8 mouse cellular contexts compared by ENCODE assay signal in the genomic region with DNA sequence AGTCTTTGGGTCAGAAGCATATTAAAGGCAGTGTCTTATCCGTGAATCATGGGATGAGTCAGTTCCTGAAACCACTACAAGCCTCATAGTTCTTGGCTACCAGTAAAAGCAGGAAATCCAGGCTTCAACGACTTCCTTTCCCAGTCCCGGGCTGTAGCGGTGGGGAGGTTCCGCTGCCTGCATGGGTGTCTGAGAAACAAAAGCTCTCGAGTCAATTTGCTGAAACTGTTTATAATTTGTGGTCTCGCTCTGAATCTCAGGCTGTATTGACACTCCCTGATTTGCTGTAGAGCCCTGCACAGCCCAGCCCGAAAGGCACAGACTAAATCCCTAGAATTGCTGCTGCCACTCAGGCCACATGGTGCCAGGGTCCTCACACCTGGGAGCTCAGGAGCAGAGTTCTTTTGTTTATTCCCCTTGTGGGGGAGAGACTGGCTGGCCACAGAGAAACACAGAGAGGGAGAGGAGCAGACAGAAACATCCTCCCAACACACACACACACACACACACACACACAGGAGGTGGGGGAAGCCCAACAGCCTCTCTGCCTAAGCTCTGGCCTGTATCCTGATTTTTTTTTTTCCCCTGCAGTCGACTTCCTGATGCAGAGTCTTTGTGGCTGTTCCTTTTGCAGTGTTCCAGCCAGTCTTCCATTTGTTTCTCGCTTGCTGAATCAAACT. TPM values are rescaled to one million over a fixed set of nuclear protein-coding genes. Genes with fewer than 3 reads are reported as not detected.
DNase-seq lines count a peak whose midpoint lies in the region; ATAC-seq lines count a peak whose summit lies in the region.

No protein-coding gene starts in this region.

- no peaks in the 10 kb centered on the region for H3K9me3 ChIP-seq in hindbrain, embryonic 12.5 days (replicated peaks)
- no peaks in the 10 kb centered on the region for H3K9me3 ChIP-seq in limb, embryonic 15.5 days
- no peaks in the 10 kb centered on the region for H3K9me3 ChIP-seq in neural tube, embryonic 12.5 days

- DNase-seq in 3T3-L1 (ENCODE audit: low read depth, low spot score), result peak; percentile 92
- DNase-seq in adrenal gland, adult 18-20 months (ENCODE audit: low spot score in 2 of 2), result peak; percentile 41 to 44
- peak; percentile 70 for DNase-seq in gastrocnemius, adult 18-20 months (ENCODE audit: low spot score)
- DNase-seq in cerebellum, adult 11 months, result no peak
- DNase-seq in layer of hippocampus, adult 9-11 months, result no peak

- 8% methylated on average over 10 of the region's 10 CpGs for WGBS in hindbrain, embryonic 12.5 days
- WGBS in limb, embryonic 15.5 days, result 11% methylated on average over 10 of the region's 10 CpGs
- 8% methylated on average over 10 of the region's 10 CpGs for WGBS in neural tube, embryonic 12.5 days

- H3K9ac ChIP-seq in hindbrain, embryonic 12.5 days, result peak overlapping the region; percentile 46
- H3K9ac ChIP-seq in limb, embryonic 15.5 days, result no peak overlapping the region
- peak overlapping the region; percentile 35; the same call in 1 of the 2 replicates for H3K9ac ChIP-seq in neural tube, embryonic 12.5 days

- 0 out of 2 replicates have a peak, but pooled peaks have one; percentile 44 for ATAC-seq in hindbrain, embryonic 12.5 days (ENCODE audit: low FRiP score)
- ATAC-seq in limb, embryonic 15.5 days (ENCODE audit: insufficient number of reproducible peaks, low FRiP score, low TSS enrichment, low read depth), result peak; percentile 40; the same call in 1 of the 2 replicates
- ATAC-seq in neural tube, embryonic 12.5 days (ENCODE audit: low FRiP score, low read depth), result no peak

- no peak overlapping the region for H3K4me3 ChIP-seq in hindbrain, embryonic 12.5 days
- H3K4me3 ChIP-seq in limb, embryonic 15.5 days, result no peak overlapping the region
- no peak overlapping the region for H3K4me3 ChIP-seq in neural tube, embryonic 12.5 days

- peaks cover 71% of the 10 kb centered on the region for H3K4me1 ChIP-seq in hindbrain, embryonic 12.5 days
- H3K4me1 ChIP-seq in limb, embryonic 15.5 days, result peaks cover 52% of the 10 kb centered on the region
- H3K4me1 ChIP-seq in neural tube, embryonic 12.5 days, result peaks cover 49% of the 10 kb centered on the region

- H3K36me3 ChIP-seq in hindbrain, embryonic 12.5 days, result no peaks in the 10 kb centered on the region
- no peaks in the 10 kb centered on the region for H3K36me3 ChIP-seq in limb, embryonic 15.5 days
- H3K36me3 ChIP-seq in neural tube, embryonic 12.5 days, result no peaks in the 10 kb centered on the region

- H3K27ac ChIP-seq in hindbrain, embryonic 12.5 days, result peak overlapping the region; percentile 66
- H3K27ac ChIP-seq in limb, embryonic 15.5 days, result peak overlapping the region; percentile 87
- 0 out of 2 replicates have a peak overlapping the region, but pooled peaks have one; percentile 6 for H3K27ac ChIP-seq in neural tube, embryonic 12.5 days

- no peaks in the 10 kb centered on the region for H3K27me3 ChIP-seq in hindbrain, embryonic 12.5 days
- no peaks in the 10 kb centered on the region for H3K27me3 ChIP-seq in limb, embryonic 15.5 days
- no peaks in the 10 kb centered on the region for H3K27me3 ChIP-seq in neural tube, embryonic 12.5 days (replicated peaks)

- H3K4me2 ChIP-seq in hindbrain, embryonic 12.5 days (replicated peaks), result no peak overlapping the region
- peak overlapping the region; percentile 24 for H3K4me2 ChIP-seq in limb, embryonic 15.5 days
- H3K4me2 ChIP-seq in neural tube, embryonic 12.5 days (replicated peaks), result peak overlapping the region; percentile 31

RNA-seq across cellular contexts. Expression of a gene that starts 18.2 kb away (rescaled TPM):
- total RNA-seq in adrenal gland, adult 18-20 months (2021), result 100 to 1,000 TPM; 103 to 120 TPM
- 100 to 1,000 TPM; 217 to 238 TPM for total RNA-seq in gastrocnemius, adult 18-20 months (2021)
- 23.3 and 25.4 TPM in 2 replicates for polyA plus RNA-seq in hindbrain, embryonic 12.5 days (2016; fragmentation: Nextera tagmentation; extraction: Ambion mirVana)
- 22.6 and 24.5 TPM in 2 replicates for polyA plus RNA-seq in limb, embryonic 15.5 days (2015; fragmentation: Nextera tagmentation; extraction: Ambion mirVana)
- polyA plus RNA-seq in neural tube, embryonic 12.5 days (2016; fragmentation: Nextera tagmentation; extraction: Ambion mirVana), result 20.9 and 26.3 TPM in 2 replicates

Comparison
In these comparisons a context has a peak if more than half of its experiments do, and no peak if none do; other contexts are left out.
1. DNase-seq: peak in 3T3-L1 (single experiment), adrenal gland, adult 18-20 months (2 of 2) and gastrocnemius, adult 18-20 months (single experiment); none in cerebellum, adult 11 months (single experiment) and layer of hippocampus, adult 9-11 months (single experiment).
2. H3K27ac ChIP-seq: peak in every context shown above with its lines; median percentile 87 in limb, embryonic 15.5 days; 66 in hindbrain, embryonic 12.5 days; 6 in neural tube, embryonic 12.5 days.